Mouse (Mus musculus): ENCODE data around the gene Alg2. TPM values are rescaled to one million over a fixed set of nuclear protein-coding genes. Genes with fewer than 3 reads are reported as not detected.
A peak's percentile ranks its signal among the peaks of the same experiment; 100 is the strongest.

The Alg2 gene
- polyA plus RNA-seq (2012; ENCODE audit: insufficient read depth, insufficient read length, low replicate concordance, missing spikeins), result not detected in 2 replicates

- peaks cover 2% of the 10 kb centered on the region; the same call in 1 of the 2 replicates for H3K4me1 ChIP-seq (ENCODE audit: control insufficient read depth, insufficient read depth, low read length)
- under 1% methylated on average over 58 of the region's 58 CpGs for WGBS
Measured at GRCm38 (mm10) chr4:47473968-47474729, at the start of gene Alg2, which contains the start of gene Sec61b. Gene Alg2, minus strand, starts transcription at chr4:47474333. Gene Sec61b, plus strand, starts transcription at chr4:47474658.

GRCm38 (mm10) chr4:47521884-47522605 is 47.9 kb upstream of the Alg2 start:
- Histone ChIP-seq H3K4me1 (ENCODE audit: control insufficient read depth, insufficient read depth, low read length) (peaks cover 6% of the 10 kb centered on the region; the same call in 1 of the 2 replicates), H3K4me3 (ENCODE audit: insufficient read depth, low read depth, low read length) (no peak overlapping the region), H3K27ac (ENCODE audit: insufficient read depth, low read depth, low read length) (no peak overlapping the region)
- TF ChIP-seq CTCF (IDR thresholded peaks at IDR 0.05; ENCODE audit: insufficient read depth, low read depth, low read length) (no peak), POLR2A (IDR thresholded peaks at IDR 0.05; ENCODE audit: insufficient read depth, low read depth, low read length) (no peak)
- WGBS, result 76% methylated on average over 6 of the region's 6 CpGs

More at GRCm38 (mm10) chr4:47473968-47474729, at the start of gene Alg2, which contains the start of gene Sec61b:
- peak within 1 kb of the TSS; percentile 97 for H3K27ac ChIP-seq (ENCODE audit: insufficient read depth, low read depth, low read length)
- TF ChIP-seq CTCF (IDR thresholded peaks at IDR 0.05; ENCODE audit: insufficient read depth, low read depth, low read length), result no peak
- peak; percentile 83 for TF ChIP-seq POLR2A (IDR thresholded peaks at IDR 0.05; ENCODE audit: insufficient read depth, low read depth, low read length)
- peak within 1 kb of the TSS; percentile 70 for H3K4me3 ChIP-seq (ENCODE audit: insufficient read depth, low read depth, low read length)

GRCm38 (mm10) chr4:47520076-47520475 is 45.9 kb upstream of the Alg2 start:
- 82% methylated on average over 4 of the region's 4 CpGs for WGBS
- no peak for TF ChIP-seq POLR2A (IDR thresholded peaks at IDR 0.05; ENCODE audit: insufficient read depth, low read depth, low read length)
- TF ChIP-seq CTCF (IDR thresholded peaks at IDR 0.05; ENCODE audit: insufficient read depth, low read depth, low read length), result no peak
- H3K4me3 ChIP-seq (ENCODE audit: insufficient read depth, low read depth, low read length), result no peak overlapping the region
- no peak overlapping the region for H3K27ac ChIP-seq (ENCODE audit: insufficient read depth, low read depth, low read length)
- H3K4me1 ChIP-seq (ENCODE audit: control insufficient read depth, insufficient read depth, low read length), result peaks cover 6% of the 10 kb centered on the region; the same call in 1 of the 2 replicates

GRCm38 (mm10) chr4:47518551-47519181 is 44.5 kb upstream of the Alg2 start:
- WGBS, result 42% methylated on average over 12 of the region's 12 CpGs
- H3K27ac ChIP-seq (ENCODE audit: insufficient read depth, low read depth, low read length), result no peak overlapping the region
- TF ChIP-seq CTCF (IDR thresholded peaks at IDR 0.05; ENCODE audit: insufficient read depth, low read depth, low read length), result no peak
- no peak for TF ChIP-seq POLR2A (IDR thresholded peaks at IDR 0.05; ENCODE audit: insufficient read depth, low read depth, low read length)
- H3K4me3 ChIP-seq (ENCODE audit: insufficient read depth, low read depth, low read length), result no peak overlapping the region
- peaks cover 6% of the 10 kb centered on the region; the same call in 1 of the 2 replicates for H3K4me1 ChIP-seq (ENCODE audit: control insufficient read depth, insufficient read depth, low read length)

GRCm38 (mm10) chr4:47504841-47505517 is 30.8 kb upstream of the Alg2 start:
- no peaks in the 10 kb centered on the region for H3K4me1 ChIP-seq (ENCODE audit: control insufficient read depth, insufficient read depth, low read length)
- H3K4me3 ChIP-seq (ENCODE audit: insufficient read depth, low read depth, low read length), result no peak overlapping the region
- H3K27ac ChIP-seq (ENCODE audit: insufficient read depth, low read depth, low read length), result no peak overlapping the region
- TF ChIP-seq CTCF (IDR thresholded peaks at IDR 0.05; ENCODE audit: insufficient read depth, low read depth, low read length) (no peak), POLR2A (IDR thresholded peaks at IDR 0.05; ENCODE audit: insufficient read depth, low read depth, low read length) (no peak)
- WGBS, result 76% methylated on average over 10 of the region's 10 CpGs

GRCm38 (mm10) chr4:47503045-47503444 is 28.9 kb upstream of the Alg2 start:
- no peak overlapping the region for H3K4me3 ChIP-seq (ENCODE audit: insufficient read depth, low read depth, low read length)
- no peak overlapping the region for H3K27ac ChIP-seq (ENCODE audit: insufficient read depth, low read depth, low read length)
- 56% methylated on average over 6 of the region's 6 CpGs for WGBS
- H3K4me1 ChIP-seq (ENCODE audit: control insufficient read depth, insufficient read depth, low read length), result no peaks in the 10 kb centered on the region
- TF ChIP-seq CTCF (IDR thresholded peaks at IDR 0.05; ENCODE audit: insufficient read depth, low read depth, low read length) (no peak), POLR2A (IDR thresholded peaks at IDR 0.05; ENCODE audit: insufficient read depth, low read depth, low read length) (no peak)

GRCm38 (mm10) chr4:47502546-47502971 is 28.4 kb upstream of the Alg2 start:
- TF ChIP-seq POLR2A (IDR thresholded peaks at IDR 0.05; ENCODE audit: insufficient read depth, low read depth, low read length), result no peak
- no peak for TF ChIP-seq CTCF (IDR thresholded peaks at IDR 0.05; ENCODE audit: insufficient read depth, low read depth, low read length)
- 18% methylated on average over 4 of the region's 4 CpGs for WGBS
- Histone ChIP-seq H3K4me3 (ENCODE audit: insufficient read depth, low read depth, low read length) (no peak overlapping the region), H3K4me1 (ENCODE audit: control insufficient read depth, insufficient read depth, low read length) (no peaks in the 10 kb centered on the region), H3K27ac (ENCODE audit: insufficient read depth, low read depth, low read length) (no peak overlapping the region)

- H3K4me1 ChIP-seq (ENCODE audit: control insufficient read depth, insufficient read depth, low read length), result no peaks in the 10 kb centered on the region
- no peak overlapping the region for H3K4me3 ChIP-seq (ENCODE audit: insufficient read depth, low read depth, low read length)
- no peak overlapping the region for H3K27ac ChIP-seq (ENCODE audit: insufficient read depth, low read depth, low read length)
- TF ChIP-seq POLR2A (IDR thresholded peaks at IDR 0.05; ENCODE audit: insufficient read depth, low read depth, low read length), result no peak
- no peak for TF ChIP-seq CTCF (IDR thresholded peaks at IDR 0.05; ENCODE audit: insufficient read depth, low read depth, low read length)
- 83% methylated on average over 10 of the region's 10 CpGs for WGBS
Measured at GRCm38 (mm10) chr4:47499121-47499545, 25.0 kb upstream of the Alg2 start.
